Mouse (Mus musculus) right cerebral cortex, postnatal 14 days (tissue): Measurements from ENCODE around the gene Fam216a.

Experiments used
- DNase-seq: peaks from one replicate; pipeline ENCODE4 v3.0.0; 2022

Fam216a gene

GRCm38 (mm10) chr5:122390006-122390405, 17.8 kb upstream of the Fam216a start:
- DNase-seq: no peak

GRCm38 (mm10) chr5:122379374-122380155, 7.4 kb upstream of the Fam216a start:
- DNase-seq: peak; percentile 76

GRCm38 (mm10) chr5:122378171-122378570, 6.0 kb upstream of the Fam216a start:
- DNase-seq: no peak

- DNase-seq: no peak
These were observed 5.1 kb upstream of the Fam216a start for GRCm38 (mm10) chr5:122377101-122377833.

GRCm38 (mm10) chr5:122372878-122373277, 714 bp upstream of the Fam216a start:
- DNase-seq: no peak

GRCm38 (mm10) chr5:122371591-122372191, 473 bp downstream of the Fam216a start, which contains the start of gene Gpn3:
TSS of gene Gpn3 (plus strand) at chr5:122371876.
- DNase-seq: peak; percentile 57

- no peak for DNase-seq
These were observed 17.6 kb downstream of the Fam216a start for GRCm38 (mm10) chr5:122354492-122355067.

GRCm38 (mm10) chr5:122353807-122354491, 18.2 kb downstream of the Fam216a start, which contains the start of the genes Rad9b and Vps29:
TSS of gene Rad9b (minus strand) at chr5:122354233.
TSS of gene Vps29 (plus strand) at chr5:122354369.
- peak; percentile 100 for DNase-seq

- DNase-seq: no peak
These were observed 26.4 kb downstream of the Fam216a start for GRCm38 (mm10) chr5:122345777-122346176.

- peak; percentile 76 for DNase-seq
These were observed 27.9 kb downstream of the Fam216a start for GRCm38 (mm10) chr5:122344260-122344659.

- DNase-seq: no peak
These were observed 28.4 kb downstream of the Fam216a start for GRCm38 (mm10) chr5:122343768-122344167.

GRCm38 (mm10) chr5:122342874-122343273, 29.3 kb downstream of the Fam216a start:
- DNase-seq: no peak

- no peak for DNase-seq
These were observed 35.4 kb downstream of the Fam216a start for GRCm38 (mm10) chr5:122336554-122337294.

- DNase-seq: no peak
These were observed 37.5 kb downstream of the Fam216a start for GRCm38 (mm10) chr5:122334682-122335081.

GRCm38 (mm10) chr5:122330269-122330668, 41.9 kb downstream of the Fam216a start:
- no peak for DNase-seq

- DNase-seq: no peak
These were observed 44.9 kb downstream of the Fam216a start for GRCm38 (mm10) chr5:122327283-122327682.

- no peak for DNase-seq
These were observed 46.7 kb downstream of the Fam216a start for GRCm38 (mm10) chr5:122325477-122325876.

GRCm38 (mm10) chr5:122324608-122325431, 47.3 kb downstream of the Fam216a start:
- DNase-seq: peak; percentile 69

GRCm38 (mm10) chr5:122323523-122323922, 48.6 kb downstream of the Fam216a start:
- no peak for DNase-seq

GRCm38 (mm10) chr5:122320205-122320781, 51.9 kb downstream of the Fam216a start:
- no peak for DNase-seq
